Mouse (Mus musculus) E14TG2a.4 (cell line): ENCODE measurements around the gene Synm.

Experiments
- CTCF ChIP-seq: conservative IDR thresholded peaks from 2 replicates; pipeline ENCODE4 v1.5.1; 2014; ENCODE audit warnings: low read length
- NANOG ChIP-seq: IDR thresholded peaks from 2 replicates; pipeline ENCODE4 v1.6.1; 2014; ENCODE audit warnings: borderline replicate concordance, low read length, mixed read lengths
- POU5F1 ChIP-seq: IDR thresholded peaks from 2 replicates; pipeline ENCODE4 v1.6.1; 2014; ENCODE audit warnings: low read length, borderline replicate concordance

GRCm38 (mm10) chr7:67728203-67728602 is 31.3 kb downstream of the Synm start:
- TF ChIP-seq CTCF = no peak
- TF ChIP-seq NANOG = no peak
- TF ChIP-seq POU5F1 = no peak
